Mouse (Mus musculus): ENCODE data around the gene Kdm5b.
"Not testable (repeated sequence)": the region's sequence is repeated elsewhere in the genome, so short reads cannot be mapped to it uniquely, and the experiment has no call there.

The Kdm5b gene

GRCm38 (mm10) chr1:134559976-134560375 lies at the start of gene Kdm5b:
Gene Kdm5b (plus strand): TSS chr1:134560171.
- DNase-seq (ENCODE audit: low read depth), result peak; percentile 74

- DNase-seq (ENCODE audit: low read depth), result no peak
Observed at GRCm38 (mm10) chr1:134512183-134512582, 47.8 kb upstream of the Kdm5b start.

- no peak for DNase-seq (ENCODE audit: low read depth)
Observed at GRCm38 (mm10) chr1:134512584-134512983, 47.4 kb upstream of the Kdm5b start.

- DNase-seq (ENCODE audit: low read depth), result no peak
Observed at GRCm38 (mm10) chr1:134513312-134513860, 46.6 kb upstream of the Kdm5b start.

GRCm38 (mm10) chr1:134513876-134514590 lies 45.9 kb upstream of the Kdm5b start:
- DNase-seq (ENCODE audit: low read depth), result no peak

- DNase-seq (ENCODE audit: low read depth), result no peak
Observed at GRCm38 (mm10) chr1:134515891-134516290, 44.1 kb upstream of the Kdm5b start.

- DNase-seq (ENCODE audit: low read depth), result no peak
Observed at GRCm38 (mm10) chr1:134516491-134517198, 43.3 kb upstream of the Kdm5b start.

GRCm38 (mm10) chr1:134517841-134518240 lies 42.1 kb upstream of the Kdm5b start:
- DNase-seq (ENCODE audit: low read depth), result not testable (repeated sequence)

- peak; percentile 94 for DNase-seq (ENCODE audit: low read depth)
Observed at GRCm38 (mm10) chr1:134518677-134519076, 41.3 kb upstream of the Kdm5b start.

- not testable (repeated sequence) for DNase-seq (ENCODE audit: low read depth)
Observed at GRCm38 (mm10) chr1:134519201-134519600, 40.8 kb upstream of the Kdm5b start.

- DNase-seq (ENCODE audit: low read depth), result no peak
Observed at GRCm38 (mm10) chr1:134520001-134520721, 39.8 kb upstream of the Kdm5b start.

GRCm38 (mm10) chr1:134521163-134521562 lies 38.8 kb upstream of the Kdm5b start:
- no peak for DNase-seq (ENCODE audit: low read depth)

GRCm38 (mm10) chr1:134522325-134522724 lies 37.6 kb upstream of the Kdm5b start:
- peak; percentile 59 for DNase-seq (ENCODE audit: low read depth)

GRCm38 (mm10) chr1:134524424-134524823 lies 35.5 kb upstream of the Kdm5b start:
- peak; percentile 79 for DNase-seq (ENCODE audit: low read depth)

GRCm38 (mm10) chr1:134525015-134525414 lies 35.0 kb upstream of the Kdm5b start:
- no peak for DNase-seq (ENCODE audit: low read depth)

GRCm38 (mm10) chr1:134526752-134527151 lies 33.2 kb upstream of the Kdm5b start:
- no peak for DNase-seq (ENCODE audit: low read depth)

GRCm38 (mm10) chr1:134530618-134531017 lies 29.4 kb upstream of the Kdm5b start:
- no peak for DNase-seq (ENCODE audit: low read depth)

GRCm38 (mm10) chr1:134533710-134534109 lies 26.3 kb upstream of the Kdm5b start:
- DNase-seq (ENCODE audit: low read depth), result not testable (repeated sequence)

GRCm38 (mm10) chr1:134535054-134535453 lies 24.9 kb upstream of the Kdm5b start:
- no peak for DNase-seq (ENCODE audit: low read depth)

- DNase-seq (ENCODE audit: low read depth), result no peak
Observed at GRCm38 (mm10) chr1:134535513-134535912, 24.5 kb upstream of the Kdm5b start.

- DNase-seq (ENCODE audit: low read depth), result no peak
Observed at GRCm38 (mm10) chr1:134540610-134541009, 19.4 kb upstream of the Kdm5b start.

- no peak for DNase-seq (ENCODE audit: low read depth)
Observed at GRCm38 (mm10) chr1:134548231-134548630, 11.7 kb upstream of the Kdm5b start.

Data from 416B (cell line).